Mouse (Mus musculus) ovary, adult 18-20 months (tissue): ENCODE measurements around the gene Gm20662.
"Not testable (repeated sequence)": the region's sequence is repeated elsewhere in the genome, so short reads cannot be mapped to it uniquely, and the experiment has no call there.

Experiments
- DNase-seq: peaks from one replicate; pipeline ENCODE4 v3.0.0; 2022; ENCODE audit warnings: low spot score, mixed read lengths

The Gm20662 gene

GRCm38 (mm10) chr9:108010385-108010784, 14.2 kb downstream of the Gm20662 start:
- no peak for DNase-seq

- DNase-seq = not testable (repeated sequence)
These were observed 17.4 kb downstream of the Gm20662 start for GRCm38 (mm10) chr9:108013577-108013976.

- DNase-seq = no peak
These were observed 21.0 kb downstream of the Gm20662 start for GRCm38 (mm10) chr9:108017127-108017526.

- no peak for DNase-seq
These were observed 24.6 kb downstream of the Gm20662 start for GRCm38 (mm10) chr9:108020741-108021140.

GRCm38 (mm10) chr9:108023216-108023615, 27.1 kb downstream of the Gm20662 start:
- no peak for DNase-seq

- DNase-seq = no peak
These were observed 30.4 kb downstream of the Gm20662 start for GRCm38 (mm10) chr9:108026584-108026983.

GRCm38 (mm10) chr9:108027867-108028266, 31.7 kb downstream of the Gm20662 start:
- no peak for DNase-seq

- no peak for DNase-seq
These were observed 36.0 kb downstream of the Gm20662 start for GRCm38 (mm10) chr9:108032126-108032525.

GRCm38 (mm10) chr9:108035331-108036156, 39.4 kb downstream of the Gm20662 start:
- no peak for DNase-seq

- DNase-seq = no peak
These were observed 48.8 kb downstream of the Gm20662 start for GRCm38 (mm10) chr9:108044751-108045492.

GRCm38 (mm10) chr9:108046582-108046981, 50.4 kb downstream of the Gm20662 start:
- DNase-seq = no peak

GRCm38 (mm10) chr9:108047601-108048565, 51.7 kb downstream of the Gm20662 start:
- DNase-seq = no peak

GRCm38 (mm10) chr9:108048566-108048955, 52.4 kb downstream of the Gm20662 start:
- DNase-seq = no peak

- DNase-seq = peak; percentile 96
These were observed 52.9 kb downstream of the Gm20662 start, which contains the start of gene Gmppb for GRCm38 (mm10) chr9:108049016-108049455. Gmppb (plus strand) TSS chr9:108049242.

GRCm38 (mm10) chr9:108049561-108050251, 53.6 kb downstream of the Gm20662 start:
- DNase-seq = no peak

- no peak for DNase-seq
These were observed 55.2 kb downstream of the Gm20662 start for GRCm38 (mm10) chr9:108051184-108051930.

- no peak for DNase-seq
These were observed 55.7 kb downstream of the Gm20662 start for GRCm38 (mm10) chr9:108051931-108052220.

GRCm38 (mm10) chr9:108052411-108052810, 56.3 kb downstream of the Gm20662 start:
- no peak for DNase-seq

GRCm38 (mm10) chr9:108052885-108053664, 56.9 kb downstream of the Gm20662 start, which contains the start of gene Amigo3:
Amigo3 (plus strand) TSS chr9:108053159.
- DNase-seq = peak; percentile 91
